Mouse (Mus musculus) MEL (cell line): ENCODE measurements at regions not wholly inside any gene's neighbourhood (a gene's known extent, or its start where the extent isn't known, plus 50 kb on each side); places are given as distances from the start of the nearest gene placed in this dataset.

ENCODE experiments used
- BHLHE40 ChIP-seq: IDR thresholded peaks from 2 replicates; pipeline ENCODE4 v1.6.1; 2012; ENCODE audit warnings: low read depth, mild to moderate bottlenecking, inconsistent platforms, low read length, improper control_type of control experiment, borderline replicate concordance
- CTCF ChIP-seq, 3 experiments: IDR thresholded peaks in 2 of 3; conservative IDR thresholded peaks in 1 of 3; 2 replicates each; pipeline ENCODE4 v1.5.1; 2011 to 2012; ENCODE audit warnings: low read length in 3 of 3, low read depth in 2 of 3, mild to moderate bottlenecking in 2 of 3, improper control_type of control experiment in 1 of 3, inconsistent platforms in 1 of 3, mixed read lengths in 1 of 3, moderate library complexity in 1 of 3; ENCODE audit not compliant: control insufficient read depth in 1 of 3, insufficient read depth in 1 of 3, poor library complexity in 1 of 3, severe bottlenecking in 1 of 3
- EP300 ChIP-seq, 2 experiments: IDR thresholded peaks; 2 replicates each; pipeline ENCODE4 v1.6.1; 2011; ENCODE audit warnings: improper control_type of control experiment in 2 of 2, low read length in 2 of 2, low read depth in 1 of 2, mild to moderate bottlenecking in 1 of 2
- JUND ChIP-seq: IDR thresholded peaks from 2 replicates; pipeline ENCODE4 v1.6.1; 2011; ENCODE audit warnings: low read depth, mild to moderate bottlenecking, improper control_type of control experiment, low read length
- NELFE ChIP-seq: IDR thresholded peaks from 2 replicates; pipeline ENCODE4 v1.6.1; 2011; ENCODE audit warnings: low read depth, low read length, improper control_type of control experiment
- POLR2A ChIP-seq, 2 experiments: IDR thresholded peaks; 2 replicates each; pipeline ENCODE4 v1.6.1; 2011 to 2012; ENCODE audit warnings: low read length in 2 of 2, mild to moderate bottlenecking in 2 of 2, control low read depth in 1 of 2, improper control_type of control experiment in 1 of 2, low read depth in 1 of 2, moderate library complexity in 1 of 2; ENCODE audit not compliant: control insufficient read depth in 1 of 2, insufficient read depth in 1 of 2, poor library complexity in 1 of 2
- SIN3A ChIP-seq: IDR thresholded peaks from 2 replicates; pipeline ENCODE4 v1.6.1; 2012; ENCODE audit warnings: low read length, improper control_type of control experiment, inconsistent platforms
- TCF12 ChIP-seq: IDR thresholded peaks from 2 replicates; pipeline ENCODE4 v1.6.1; 2014; ENCODE audit warnings: low read depth, mild to moderate bottlenecking, inconsistent platforms, low read length, improper control_type of control experiment, moderate library complexity
- USF2 ChIP-seq, 2 experiments: IDR thresholded peaks; 2 replicates each; pipeline ENCODE4 v1.6.1; 2011 to 2012; ENCODE audit warnings: improper control_type of control experiment in 2 of 2, low read length in 2 of 2, borderline replicate concordance in 1 of 2, inconsistent platforms in 1 of 2, low read depth in 1 of 2, mild to moderate bottlenecking in 1 of 2; ENCODE audit not compliant: insufficient read depth in 1 of 2

DNA sequence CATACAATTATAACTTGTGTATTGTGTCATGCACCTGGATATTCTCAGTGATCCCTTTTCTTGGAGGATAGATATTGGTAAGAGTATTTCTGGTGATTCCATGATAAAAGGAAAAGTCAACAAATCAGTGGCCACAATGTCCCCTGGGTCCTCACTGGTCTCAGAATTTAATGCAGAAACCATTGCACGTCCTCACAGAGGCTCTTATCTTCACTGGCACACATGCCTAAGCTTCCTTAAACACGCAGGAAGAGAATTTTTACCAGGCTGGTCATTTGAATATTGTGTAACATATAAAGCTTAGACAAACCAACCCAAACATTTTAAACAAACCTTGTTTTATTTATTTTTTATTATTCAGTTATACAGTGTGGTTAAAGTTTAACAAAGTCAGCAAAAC, 92.7 kb upstream of the 1700003H04Rik start:
- TF ChIP-seq CTCF (IDR thresholded peaks at IDR 0.05 in 2 of 3, conservative IDR thresholded peaks at IDR 0.05 in 1 of 3; ENCODE audit: control insufficient read depth in 1 of 3, insufficient read depth in 1 of 3, low read depth in 2 of 3, low read length in 3 of 3, poor library complexity in 1 of 3, severe bottlenecking in 1 of 3) = no peak
- no peak for TF ChIP-seq NELFE
- 0 out of 2 replicates have a peak, but pooled peaks have one; percentile 37 for TF ChIP-seq TCF12
- no peak for TF ChIP-seq USF2 (IDR thresholded peaks at IDR 0.05; ENCODE audit: borderline replicate concordance in 1 of 2, insufficient read depth in 1 of 2, low read depth in 1 of 2, low read length in 2 of 2)
- TF ChIP-seq POLR2A (IDR thresholded peaks at IDR 0.05; ENCODE audit: control insufficient read depth in 1 of 2, insufficient read depth in 1 of 2, low read depth in 1 of 2, low read length in 2 of 2, poor library complexity in 1 of 2) = no peak
- no peak for TF ChIP-seq JUND
- TF ChIP-seq SIN3A = no peak
- peak; percentile 43 to 49; a peak in 2 of 4 replicates for TF ChIP-seq EP300 (IDR thresholded peaks at IDR 0.05; ENCODE audit: low read depth in 1 of 2, low read length in 2 of 2)
- TF ChIP-seq BHLHE40 = no peak
